Mouse (Mus musculus) intestine, postnatal 0 days (tissue): Measurements from ENCODE around the gene Gm21860. TPM values are rescaled to one million over a fixed set of nuclear protein-coding genes. Genes with fewer than 3 reads are reported as not detected.
"Not testable (repeated sequence)": the region's sequence is repeated elsewhere in the genome, so short reads cannot be mapped to it uniquely, and the experiment has no call there.

Source experiments
- ATAC-seq: fragments of 200-750 bp; cut with Nextera tagmentation; 2 replicates; pipeline ENCODE4 v1.8.0; 2017; ENCODE audit warnings: mild to moderate bottlenecking, moderate TSS enrichment, moderate library complexity
- H3K27ac ChIP-seq: fragments of 300-500 bp; sonication (generic); 2 replicates; pipeline ENCODE4 v1.5.1; 2014; ENCODE audit warnings: mild to moderate bottlenecking, low read depth, low read length, moderate library complexity
- H3K27me3 ChIP-seq: fragments of 300-500 bp; sonication (generic); replicated peaks from 2 replicates; pipeline ENCODE4 v1.6.1; 2014; ENCODE audit warnings: low read length, mixed read lengths; ENCODE audit not compliant: control insufficient read depth, insufficient read depth
- H3K36me3 ChIP-seq: fragments of 300-500 bp; sonication (generic); 2 replicates; pipeline ENCODE4 v1.6.1; 2014; ENCODE audit warnings: mild to moderate bottlenecking, moderate library complexity; ENCODE audit not compliant: control insufficient read depth, insufficient read depth
- H3K4me1 ChIP-seq: fragments of 300-500 bp; sonication (generic); replicated peaks from 2 replicates; pipeline ENCODE4 v1.6.1; 2014; ENCODE audit warnings: antibody characterized with exemption, low read length, mixed read lengths; ENCODE audit not compliant: control insufficient read depth, insufficient read depth
- H3K4me2 ChIP-seq: fragments of 300-500 bp; sonication (generic); replicated peaks from 2 replicates; pipeline ENCODE4 v1.6.1; 2014; ENCODE audit warnings: low read depth, mild to moderate bottlenecking, moderate library complexity
- H3K4me3 ChIP-seq: fragments of 300-500 bp; sonication (generic); 2 replicates; pipeline ENCODE4 v1.5.1; 2014; ENCODE audit warnings: low read depth, low read length
- H3K9ac ChIP-seq: fragments of 300-500 bp; sonication (generic); 2 replicates; pipeline ENCODE4 v1.6.1; 2014; ENCODE audit warnings: mild to moderate bottlenecking, low read depth, low read length
- H3K9me3 ChIP-seq: fragments of 300-500 bp; sonication (generic); 2 replicates; pipeline ENCODE4 v1.6.1; 2016; ENCODE audit warnings: mixed run types; ENCODE audit not compliant: control insufficient read depth
- WGBS: fragments of 180-500 bp; shearing (Covaris S2); extraction: QIAGEN DNeasy Blood & Tissue Kit; methylation state at CpG from one replicate; pipeline ENCODE4 v1.1.7; 2014; 5-methylcytosine and 5-hydroxymethylcytosine counted together
- polyA plus RNA-seq: library from polyadenylated mRNA; unstranded; fragments of >200 nt; fragmentation: Nextera tagmentation; extraction: Ambion mirVana; gene quantifications from 2 replicates; pipeline ENCODE4 v1.2.1, GENCODE M21; 2015

Gm21860 gene
- polyA plus RNA-seq, 1 experiment from 2014 or later: not detected

DNA sequence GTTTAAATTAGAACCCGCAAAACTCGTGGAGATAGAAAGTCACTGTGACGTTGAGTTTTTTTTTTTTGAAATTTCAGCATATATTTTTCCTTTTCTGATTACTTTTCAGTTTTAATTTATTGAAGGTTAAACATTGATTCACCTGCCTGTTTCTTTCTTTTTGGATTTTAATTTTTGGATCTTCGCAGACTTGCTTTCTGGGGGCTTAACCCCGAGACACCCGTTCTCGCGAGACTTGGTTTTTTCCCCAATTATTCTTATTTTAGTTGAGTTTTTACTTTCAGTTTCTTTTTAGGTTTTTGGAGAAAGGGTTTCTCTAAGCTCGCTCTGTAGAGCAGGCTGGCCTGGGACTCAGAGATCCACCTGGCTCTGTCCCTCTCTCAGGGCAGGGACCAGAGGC, 36.6 kb downstream of the Gm21860 start:
- H3K4me2 ChIP-seq, H3K36me3 ChIP-seq, H3K9me3 ChIP-seq, H3K4me1 ChIP-seq, ATAC-seq, H3K4me3 ChIP-seq, H3K27ac ChIP-seq, H3K9ac ChIP-seq, H3K27me3 ChIP-seq: not testable (repeated sequence)
- 89% methylated on average over 7 of the region's 9 CpGs for WGBS

DNA sequence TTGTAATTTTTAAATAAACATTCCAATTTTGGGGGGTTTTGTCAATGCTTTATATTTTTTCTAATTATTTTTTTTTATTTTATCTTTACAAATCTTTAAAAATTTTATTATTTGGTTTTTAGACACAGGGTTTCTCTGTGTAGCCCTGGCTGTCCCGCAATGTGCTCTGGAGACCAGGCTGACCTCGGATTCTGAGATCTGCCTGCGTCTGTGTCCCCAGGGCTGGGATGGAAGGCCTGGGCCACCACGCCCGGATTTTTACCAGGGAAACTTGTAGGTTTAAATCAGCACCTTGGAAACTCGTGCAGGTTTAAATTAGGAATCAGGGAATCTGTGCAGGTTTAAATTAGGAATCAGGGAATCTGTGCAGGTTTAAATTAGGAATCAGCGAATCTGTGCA, 37.1 kb downstream of the Gm21860 start:
- H3K4me3 ChIP-seq, H3K36me3 ChIP-seq, H3K27ac ChIP-seq, H3K9ac ChIP-seq, H3K27me3 ChIP-seq, H3K4me2 ChIP-seq, H3K4me1 ChIP-seq, H3K9me3 ChIP-seq, ATAC-seq: not testable (repeated sequence)
- WGBS: 68% methylated on average over 7 of the region's 7 CpGs

Other genes with a start within 250 kb of the Gm21860 start
- gene Gm47283, start 29.9 kb upstream of the Gm21860 start, polyA plus RNA-seq: not detected in 2 replicates
- not detected in 2 replicates for gene Gm21748, start 84.4 kb upstream of the Gm21860 start, polyA plus RNA-seq